Mouse (Mus musculus): ENCODE results near the gene Sf3a2.
"Not testable (repeated sequence)": the region's sequence is repeated elsewhere in the genome, so short reads cannot be mapped to it uniquely, and the experiment has no call there.

Sf3a2 gene

DNA sequence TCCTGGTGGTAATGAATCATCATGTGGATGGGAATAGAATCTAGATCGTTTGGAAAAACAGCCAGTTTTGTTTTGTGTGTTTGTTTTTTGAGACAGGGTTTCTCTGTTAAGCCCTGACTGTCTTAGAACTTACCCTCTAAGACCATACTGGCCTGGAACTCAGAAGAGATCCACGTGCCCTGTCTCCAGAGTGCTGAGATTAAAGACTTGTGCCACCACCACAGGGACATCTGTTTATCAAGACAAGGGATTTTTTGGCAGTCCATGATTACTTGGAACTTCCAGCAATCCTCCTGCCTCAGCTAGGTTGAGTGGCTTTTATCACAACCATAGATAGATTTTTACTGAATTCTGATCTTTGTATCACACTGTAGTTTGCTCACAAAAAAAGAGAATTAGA, 26.8 kb downstream of the Sf3a2 start:
- DNase-seq (ENCODE audit: low spot score in 2 of 2) = no peak

DNA sequence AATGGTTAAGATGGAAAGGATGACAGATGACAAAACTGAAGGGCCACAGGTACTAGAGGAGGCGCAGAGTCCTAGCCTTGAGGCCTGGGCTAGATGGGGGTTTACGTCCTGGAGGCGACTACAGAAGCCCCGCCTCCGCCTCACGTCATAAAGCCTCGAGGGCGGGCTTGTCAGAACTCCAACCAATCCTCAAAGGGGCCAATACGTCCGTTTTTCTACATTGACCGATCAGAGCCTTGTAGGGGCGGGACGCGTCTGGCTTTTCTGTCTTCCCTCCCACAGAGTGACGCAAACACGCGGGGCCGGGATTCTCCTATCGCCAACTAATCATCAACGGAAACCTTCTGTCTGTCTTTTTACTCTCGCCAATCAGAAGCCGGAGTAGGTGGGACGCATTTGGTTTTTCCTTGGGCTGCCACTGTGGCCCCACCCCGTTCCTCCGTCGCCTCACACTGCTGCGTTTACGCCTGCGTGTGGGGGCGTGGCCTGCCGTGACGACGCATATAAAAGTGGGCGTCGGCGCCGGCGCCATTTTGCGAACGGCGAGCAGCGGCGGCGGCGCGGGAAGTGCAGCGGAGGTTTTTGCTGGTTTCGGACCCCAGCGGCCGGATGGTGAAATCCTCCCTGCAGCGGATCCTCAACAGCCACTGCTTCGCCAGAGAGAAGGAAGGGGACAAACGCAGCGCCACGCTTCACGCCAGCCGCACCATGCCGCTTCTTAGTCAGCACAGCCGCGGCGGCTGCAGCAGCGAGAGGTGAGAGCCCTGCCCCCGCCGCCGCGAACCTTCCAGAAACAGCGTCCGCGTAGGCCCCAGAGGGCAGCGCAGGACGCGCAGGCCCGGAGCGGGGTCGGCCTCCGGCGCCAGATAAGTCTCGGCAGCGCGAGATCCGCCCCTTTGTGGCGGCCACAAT, 28.4 kb downstream of the Sf3a2 start, which contains the start of gene Oaz1:
TSS of gene Oaz1 (plus strand) at position 506 of the 912 bp plus-strand sequence.
- DNase-seq (ENCODE audit: low spot score in 2 of 2) = peak; percentile 98 to 99

GRCm38 (mm10) chr10:80827063-80827869, 29.3 kb downstream of the Sf3a2 start:
- no peak for DNase-seq (ENCODE audit: low spot score in 2 of 2)

- no peak for DNase-seq (ENCODE audit: low spot score in 2 of 2)
These were observed 29.9 kb downstream of the Sf3a2 start for GRCm38 (mm10) chr10:80827870-80828420.

GRCm38 (mm10) chr10:80828587-80828986, 30.6 kb downstream of the Sf3a2 start:
- not testable (repeated sequence) for DNase-seq (ENCODE audit: low spot score in 2 of 2)

DNA sequence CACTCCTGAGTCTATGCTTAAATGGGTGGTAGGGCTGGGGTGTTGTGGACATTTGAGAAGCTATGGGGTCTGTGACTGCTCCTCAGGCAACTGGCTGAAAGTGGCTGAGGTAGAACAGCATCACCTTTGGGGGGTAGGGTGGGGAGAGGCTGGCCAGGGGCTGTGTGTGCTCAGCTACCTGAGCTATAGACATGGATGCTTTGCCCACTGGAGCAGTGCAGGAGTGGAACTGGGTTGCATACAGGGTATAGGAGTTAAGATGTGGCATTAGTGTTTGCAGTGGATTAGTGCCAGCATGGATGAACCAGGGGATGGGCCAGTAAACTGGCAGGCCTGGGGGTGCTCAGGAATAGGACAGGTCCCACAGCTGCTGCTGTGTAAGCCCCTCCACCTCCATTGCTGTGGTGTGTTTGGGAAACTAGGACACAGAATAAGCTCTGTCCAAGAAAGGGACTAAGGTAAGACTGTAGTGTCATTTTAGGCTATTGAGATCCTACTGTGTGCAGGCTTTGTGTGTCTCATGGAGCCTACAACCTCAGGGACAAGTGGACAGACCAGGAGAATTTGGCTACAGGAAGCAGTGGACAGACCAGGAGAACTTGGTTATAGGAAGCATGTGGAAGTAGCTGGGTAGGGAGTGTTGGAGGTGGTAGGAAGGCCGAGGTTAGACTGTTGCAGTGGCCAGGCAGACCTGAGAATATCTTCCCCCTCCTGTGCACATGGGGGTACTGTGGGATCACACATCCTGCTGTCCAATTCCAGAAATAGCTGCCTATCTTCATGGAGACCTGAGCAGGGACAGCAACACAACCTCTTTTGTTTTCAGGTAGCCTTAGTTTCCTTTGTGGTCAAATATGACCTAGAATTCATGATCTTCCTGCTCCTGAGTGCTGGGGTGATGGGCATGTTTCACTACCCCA, 31.6 kb downstream of the Sf3a2 start:
- no peak for DNase-seq (ENCODE audit: low spot score in 2 of 2)

DNA sequence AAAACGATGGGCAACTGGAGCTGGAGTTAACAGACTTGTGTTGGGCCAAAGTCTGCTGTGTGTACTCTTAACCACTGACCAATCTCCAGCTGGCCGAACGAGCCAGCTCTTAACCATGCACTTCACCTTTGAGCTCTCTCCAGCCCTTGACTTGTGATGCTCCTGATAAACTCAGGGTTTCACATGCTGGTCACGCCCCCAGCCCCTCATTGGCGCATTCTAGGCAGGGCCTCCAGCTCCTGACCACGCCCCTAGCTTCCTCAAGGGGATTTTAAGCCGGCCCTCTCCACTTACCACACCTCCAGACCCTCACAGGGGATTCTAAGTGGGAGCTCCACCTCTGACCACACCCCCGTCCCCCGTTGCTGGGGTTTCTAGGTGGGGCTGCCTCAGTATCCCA, 33.1 kb downstream of the Sf3a2 start:
- peak; percentile 48 to 53 for DNase-seq (ENCODE audit: low spot score in 2 of 2)

GRCm38 (mm10) chr10:80832818-80833217, 34.8 kb downstream of the Sf3a2 start:
- DNase-seq (ENCODE audit: low spot score in 2 of 2) = no peak

DNA sequence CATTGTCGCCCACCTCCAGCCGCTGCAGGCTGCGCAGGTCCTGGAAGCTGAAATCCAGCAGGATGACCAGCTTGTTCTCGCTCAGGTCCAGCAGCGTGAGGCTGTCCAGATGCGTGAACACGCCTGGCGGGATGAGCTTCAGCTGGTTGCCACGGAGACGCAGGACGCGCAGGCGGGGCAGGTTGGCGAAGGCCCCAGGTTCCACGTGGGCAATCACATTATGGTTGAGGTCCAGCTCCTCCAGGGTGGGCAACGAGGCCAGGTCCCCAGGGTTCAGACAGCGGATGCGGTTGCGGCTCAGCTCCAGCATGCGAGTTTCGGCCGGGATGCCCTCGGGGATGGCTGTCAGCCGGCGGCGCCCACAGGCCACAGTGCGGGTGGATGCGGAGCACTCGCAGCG, 37.6 kb downstream of the Sf3a2 start:
- DNase-seq (ENCODE audit: low spot score in 2 of 2) = no peak

- DNase-seq (ENCODE audit: low spot score in 2 of 2) = no peak
These were observed 39.0 kb downstream of the Sf3a2 start for GRCm38 (mm10) chr10:80836949-80837379.

GRCm38 (mm10) chr10:80837827-80838226, 39.8 kb downstream of the Sf3a2 start:
- DNase-seq (ENCODE audit: low spot score in 2 of 2) = no peak

GRCm38 (mm10) chr10:80838346-80838912, 40.4 kb downstream of the Sf3a2 start:
- DNase-seq (ENCODE audit: low spot score in 2 of 2) = no peak

DNA sequence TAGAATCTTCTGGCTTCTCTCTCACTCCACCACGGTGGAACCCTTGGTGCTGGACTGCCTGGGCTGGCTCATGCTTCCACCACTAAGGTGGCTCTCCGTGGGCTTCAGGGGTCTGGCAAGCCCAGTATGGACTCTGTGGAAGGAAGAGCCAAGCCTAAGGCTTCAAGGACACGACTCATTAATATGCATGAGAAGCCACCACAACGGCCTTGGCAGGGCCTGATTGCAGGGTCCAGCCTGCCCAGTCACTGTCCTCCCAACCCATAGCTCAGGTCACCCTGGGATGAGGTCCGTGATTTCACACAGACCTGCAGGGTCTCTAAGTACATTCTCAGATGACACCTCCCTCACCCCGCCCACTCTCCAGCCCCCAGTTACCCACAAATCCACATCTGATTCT, 41.9 kb downstream of the Sf3a2 start:
- DNase-seq (ENCODE audit: low spot score in 2 of 2) = no peak

- no peak for DNase-seq (ENCODE audit: low spot score in 2 of 2)
These were observed 43.7 kb downstream of the Sf3a2 start for GRCm38 (mm10) chr10:80841685-80842084.

DNA sequence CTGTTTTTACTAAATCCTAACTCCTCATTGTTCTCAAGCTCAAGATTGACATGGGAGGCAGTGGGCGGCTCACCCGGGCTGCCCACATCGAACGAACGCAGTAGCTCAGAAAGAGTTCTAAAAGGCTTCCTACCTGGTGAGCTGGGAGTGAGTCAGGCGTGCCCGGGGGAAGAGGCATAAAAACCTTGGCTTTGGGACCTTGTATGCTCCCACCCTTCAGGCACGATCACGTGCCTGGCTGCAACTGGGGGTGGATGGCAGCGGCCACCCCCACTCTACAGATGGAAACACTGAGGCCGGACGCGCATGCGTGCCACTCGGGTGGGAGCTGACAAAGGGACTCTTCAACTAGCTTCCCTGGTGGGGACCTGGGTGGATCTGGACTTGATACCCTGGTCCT, 44.3 kb downstream of the Sf3a2 start:
- no peak for DNase-seq (ENCODE audit: low spot score in 2 of 2)

DNA sequence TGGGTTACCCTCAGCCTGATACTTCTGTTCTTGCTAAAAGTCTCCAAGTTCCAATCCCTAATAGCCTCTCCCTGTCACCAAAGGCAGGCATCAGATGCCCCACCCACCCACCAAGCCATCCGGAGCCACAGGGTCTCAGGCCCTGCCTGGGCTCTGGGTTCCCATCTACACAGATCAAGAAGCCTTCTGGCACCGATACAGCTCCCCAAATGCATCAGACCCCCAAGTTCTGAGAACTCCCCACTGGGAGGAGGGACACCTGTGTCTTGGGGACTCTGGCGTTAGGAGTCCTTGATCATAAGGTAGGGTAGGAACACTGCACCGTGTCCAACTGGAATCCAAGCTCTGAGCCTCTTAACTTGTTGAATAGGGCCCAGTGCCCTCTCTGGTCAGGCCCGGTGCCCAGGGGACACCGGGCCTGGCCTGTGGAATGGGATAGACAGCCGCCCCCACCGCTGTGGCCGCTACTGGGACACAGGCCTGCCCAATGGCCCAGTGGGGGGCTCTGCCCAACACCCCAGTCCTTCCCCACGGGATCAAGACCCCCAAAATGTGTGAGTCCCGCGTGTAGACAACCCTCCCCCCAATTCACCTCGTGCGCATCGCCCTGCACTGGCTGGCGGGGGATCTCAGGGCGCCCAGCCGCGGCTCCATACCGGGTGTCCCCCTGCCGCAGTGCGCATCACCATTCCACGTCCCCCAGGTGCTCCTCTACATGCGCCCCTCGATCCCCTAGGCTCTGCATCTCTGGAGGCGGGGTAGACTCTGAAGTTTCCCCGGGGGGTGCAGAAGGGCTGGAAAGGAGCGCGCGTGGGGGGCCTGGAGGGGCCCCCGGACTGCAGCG, 45.3 kb downstream of the Sf3a2 start:
- DNase-seq (ENCODE audit: low spot score in 2 of 2) = no peak

- no peak for DNase-seq (ENCODE audit: low spot score in 2 of 2)
These were observed 46.0 kb downstream of the Sf3a2 start, which contains the start of gene Lingo3 for GRCm38 (mm10) chr10:80843931-80844547. Gene Lingo3, minus strand, starts transcription at chr10:80844039.

DNA sequence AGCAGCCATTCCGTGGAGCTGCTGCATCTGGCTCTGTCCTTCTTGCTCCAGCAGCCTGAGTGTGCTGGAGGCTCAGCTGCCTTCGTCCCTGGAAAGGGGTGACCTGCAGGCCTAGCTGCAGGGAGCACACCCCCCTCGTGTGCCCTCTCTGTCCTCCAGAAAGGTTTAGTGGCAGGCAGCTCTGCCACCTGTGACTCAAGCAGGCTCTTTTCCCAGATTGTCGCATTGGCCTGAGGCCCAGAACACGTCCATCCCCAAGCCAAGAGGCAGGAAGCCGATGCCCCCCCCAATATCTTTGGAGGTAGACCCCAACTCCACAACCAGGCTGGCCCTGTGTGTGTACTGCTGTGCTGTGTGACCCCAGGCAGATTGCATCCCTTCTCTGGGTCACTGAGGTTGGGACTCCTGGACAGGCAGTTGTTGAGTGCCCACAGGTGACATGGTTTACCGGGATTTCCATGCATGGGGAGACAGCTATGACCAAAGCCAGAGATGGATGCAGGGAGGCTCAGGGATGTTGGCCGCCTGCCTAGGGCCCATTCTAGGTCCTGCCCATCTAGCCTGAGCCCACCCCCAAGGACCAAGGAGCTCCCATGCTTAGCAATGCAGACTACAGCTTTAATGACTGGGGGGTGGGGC, 47.2 kb downstream of the Sf3a2 start:
- DNase-seq (ENCODE audit: low spot score in 2 of 2) = no peak

DNA sequence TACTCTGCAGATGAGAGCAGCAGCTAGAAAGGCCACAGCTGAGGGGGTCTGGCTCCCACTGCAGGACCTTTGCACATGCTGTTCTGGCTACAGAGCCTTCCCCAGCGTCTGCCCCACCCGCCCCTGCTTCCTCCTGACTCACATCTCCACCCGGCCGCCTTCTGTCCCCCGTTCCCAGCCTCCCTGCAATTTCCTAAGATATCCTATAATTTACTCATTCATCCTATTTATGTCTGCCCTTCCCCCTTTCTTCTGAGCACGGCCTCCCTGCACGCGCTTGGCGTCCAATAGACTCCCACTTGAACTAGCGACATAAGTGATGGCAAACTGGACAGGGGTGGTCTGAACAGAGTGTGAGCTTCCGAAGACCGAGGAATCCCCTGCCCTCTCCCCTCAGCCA, 47.7 kb downstream of the Sf3a2 start:
- no peak for DNase-seq (ENCODE audit: low spot score in 2 of 2)
